Mouse (Mus musculus) CH12.LX (cell line): ENCODE measurements around the gene Sec22c. TPM values are rescaled to one million over a fixed set of nuclear protein-coding genes. Genes with fewer than 3 reads are reported as not detected.
A peak's percentile ranks its signal among the peaks of the same experiment; 100 is the strongest.

Experiments used
- DNase-seq: peaks from one replicate; pipeline ENCODE4 v3.0.0-alpha.2; 2013; ENCODE audit errors: extremely low read depth
- H3K27ac ChIP-seq: 2 replicates; pipeline ENCODE4 v1.5.1; 2012; ENCODE audit warnings: low read depth, mild to moderate bottlenecking, control low read depth, moderate library complexity; ENCODE audit not compliant: insufficient read depth
- H3K27me3 ChIP-seq: replicated peaks from 2 replicates; pipeline ENCODE3; 2012; ENCODE audit warnings: inconsistent platforms
- H3K36me3 ChIP-seq, 2 experiments: replicated peaks in 1 of 2; 2 replicates each; pipeline versions ENCODE3 to v1.6.1; 2012; ENCODE audit warnings: inconsistent platforms in 1 of 2, low read length in 1 of 2, mild to moderate bottlenecking in 1 of 2, mixed read lengths in 1 of 2, moderate library complexity in 1 of 2; ENCODE audit not compliant: control insufficient read depth in 1 of 2, insufficient read depth in 1 of 2
- H3K4me1 ChIP-seq, 2 experiments: 2 replicates each; pipeline ENCODE4 v1.6.1; 2012; ENCODE audit warnings: inconsistent platforms in 1 of 2, moderate library complexity in 1 of 2; ENCODE audit not compliant: insufficient read depth in 2 of 2, control insufficient read depth in 1 of 2
- H3K4me2 ChIP-seq: 2 replicates; pipeline ENCODE4 v1.6.1; 2012; ENCODE audit warnings: low read depth, mild to moderate bottlenecking, control low read depth; ENCODE audit not compliant: poor library complexity, insufficient read depth, severe bottlenecking
- H3K4me3 ChIP-seq, 3 experiments: fragments of 150-350 bp in 1 of 3; sonication (generic) in 1 of 3; replicated peaks in 1 of 3; 2 replicates each; pipeline versions ENCODE3 to v1.5.1; 2011 to 2012; ENCODE audit warnings: low read depth in 2 of 3, low read length in 2 of 3, mild to moderate bottlenecking in 2 of 3, moderate library complexity in 2 of 3, control low read depth in 1 of 3, improper control_type of control experiment in 1 of 3, inconsistent platforms in 1 of 3, mixed read lengths in 1 of 3; ENCODE audit not compliant: poor library complexity in 1 of 3
- H3K79me2 ChIP-seq: replicated peaks from 2 replicates; pipeline ENCODE4 v1.6.1; 2012; ENCODE audit warnings: mild to moderate bottlenecking, moderate library complexity; ENCODE audit not compliant: control insufficient read depth, poor library complexity, insufficient read depth, severe bottlenecking; ENCODE audit errors: extremely low read depth
- H3K9ac ChIP-seq: 2 replicates; pipeline ENCODE4 v1.6.1; 2012; ENCODE audit warnings: low read depth, mild to moderate bottlenecking, control low read depth, moderate library complexity; ENCODE audit not compliant: insufficient read depth
- H3K9me3 ChIP-seq: replicated peaks from 2 replicates; pipeline ENCODE3; 2012; ENCODE audit warnings: low read length, inconsistent platforms, mixed read lengths
- BHLHE40 ChIP-seq: IDR thresholded peaks from 2 replicates; pipeline ENCODE4 v1.6.1; 2011; ENCODE audit warnings: mild to moderate bottlenecking, low read depth, low read length, improper control_type of control experiment
- E2F4 ChIP-seq: IDR thresholded peaks from 2 replicates; pipeline ENCODE4 v1.6.1; 2011; ENCODE audit warnings: low read depth, low read length, improper control_type of control experiment; ENCODE audit not compliant: insufficient replicate concordance
- ELF1 ChIP-seq: IDR thresholded peaks from 2 replicates; pipeline ENCODE4 v1.6.1; 2014; ENCODE audit warnings: low read depth, mild to moderate bottlenecking, inconsistent platforms, low read length, improper control_type of control experiment
- ETS1 ChIP-seq: conservative IDR thresholded peaks from 2 replicates; pipeline ENCODE4 v1.6.1; 2012; ENCODE audit warnings: low read depth, mild to moderate bottlenecking, inconsistent platforms, low read length, improper control_type of control experiment, moderate library complexity
- GABPA ChIP-seq: IDR thresholded peaks from 2 replicates; pipeline ENCODE4 v1.6.1; 2012; ENCODE audit warnings: low read depth, low read length, improper control_type of control experiment, inconsistent platforms; ENCODE audit not compliant: insufficient replicate concordance
- HCFC1 ChIP-seq: IDR thresholded peaks from 2 replicates; pipeline ENCODE4 v1.6.1; 2012; ENCODE audit warnings: low read depth, mild to moderate bottlenecking, inconsistent platforms, low read length, improper control_type of control experiment
- KAT2A ChIP-seq: IDR thresholded peaks from 2 replicates; pipeline ENCODE4 v1.6.1; 2012; ENCODE audit warnings: low read length, improper control_type of control experiment, inconsistent platforms; ENCODE audit not compliant: insufficient replicate concordance
- MXI1 ChIP-seq: IDR thresholded peaks from 2 replicates; pipeline ENCODE4 v1.6.1; 2011; ENCODE audit warnings: mild to moderate bottlenecking, low read depth, low read length, improper control_type of control experiment
- NELFE ChIP-seq: IDR thresholded peaks from 2 replicates; pipeline ENCODE4 v1.6.1; 2011; ENCODE audit warnings: low read depth, low read length, improper control_type of control experiment
- POLR2A ChIP-seq: IDR thresholded peaks from 2 replicates; pipeline ENCODE4 v1.6.1; 2011; ENCODE audit warnings: low read depth, mild to moderate bottlenecking, improper control_type of control experiment, low read length
- RCOR1 ChIP-seq: conservative IDR thresholded peaks from 2 replicates; pipeline ENCODE4 v1.6.1; 2012; ENCODE audit warnings: low read depth, mild to moderate bottlenecking, inconsistent platforms, low read length, improper control_type of control experiment
- TCF12 ChIP-seq: IDR thresholded peaks from 2 replicates; pipeline ENCODE4 v1.6.1; 2014; ENCODE audit warnings: low read depth, mild to moderate bottlenecking, inconsistent platforms, low read length, improper control_type of control experiment
- dilution Hi-C: fragments of 300-500 bp; cut with MboI; formaldehyde crosslinking; loops from 2 replicates; pipeline ENCODE4 v1.14.3; 2020; ENCODE audit warnings: low sequenced_read_pairs; ENCODE audit not compliant: extremely low pct_unique_long_range_greater_than_20kb, extremely low pct_ligation_motif_present
- in situ Hi-C: fragments of 300-500 bp; cut with MboI; formaldehyde crosslinking; loops from 3 replicates; pipeline ENCODE4 v1.14.3; 2019; ENCODE audit warnings: low sequenced_read_pairs, low pct_ligation_motif_present, low pct_unique_long_range_greater_than_20kb, mixed read lengths
- polyA plus RNA-seq: library from polyadenylated mRNA; unstranded; fragments of >175 nt; gene quantifications from 2 replicates; pipeline ENCODE4 v1.2.1, GENCODE M21; 2012; ENCODE audit warnings: low read depth; ENCODE audit not compliant: insufficient read length
- total RNA-seq, 2 experiments: library from RNA; depleted of rRNA; stranded (reverse); fragments of 300-350 nt in 1 of 2; fragments of >200 nt in 1 of 2; gene quantifications; 2 replicates each; pipeline ENCODE4 v1.2.3; 2012 to 2014

Sec22c gene
- total and polyA plus RNA-seq, 3 experiments: 2.4 to 5.7 (median 4.0) TPM

- in situ Hi-C loops: no loop called here
- H3K27me3 ChIP-seq: peaks cover 73% of the 10 kb centered on the region
These were observed 41.2 kb downstream of the Sec22c start for GRCm38 (mm10) chr9:121664104-121664503.

GRCm38 (mm10) chr9:121663467-121663866 lies 41.8 kb downstream of the Sec22c start:
- H3K4me3 ChIP-seq: no peak overlapping the region
- H3K79me2 ChIP-seq: no peaks in the 10 kb centered on the region
- H3K4me1 ChIP-seq: peaks cover 0 to 27% of the 10 kb centered on the region in 2 experiments; a peak in 2 of 4 replicates
- H3K36me3 ChIP-seq: no peaks in the 10 kb centered on the region
- H3K9me3 ChIP-seq: no peaks in the 10 kb centered on the region
- H3K4me2 ChIP-seq: no peak overlapping the region
- peaks cover 68% of the 10 kb centered on the region for H3K27me3 ChIP-seq
- no peak overlapping the region for H3K27ac ChIP-seq
- no peak for TF ChIP-seq MXI1
- TF ChIP-seq ELF1: no peak
- no peak for TF ChIP-seq POLR2A
- TF ChIP-seq BHLHE40: no peak
- TF ChIP-seq ETS1: no peak
- TF ChIP-seq TCF12: no peak
- no peak for TF ChIP-seq GABPA
- in situ Hi-C loops: no loop called here
- dilution Hi-C loops: no loop called here
- no peak for DNase-seq
- no peak overlapping the region for H3K9ac ChIP-seq

More at GRCm38 (mm10) chr9:121664104-121664503, 41.2 kb downstream of the Sec22c start:
- H3K9me3 ChIP-seq: no peaks in the 10 kb centered on the region
- peaks cover 0 to 25% of the 10 kb centered on the region in 2 experiments; a peak in 2 of 4 replicates for H3K4me1 ChIP-seq
- H3K4me3 ChIP-seq: no peak overlapping the region
- TF ChIP-seq E2F4 (no peak), GABPA (no peak), RCOR1 (no peak), HCFC1 (no peak)
- H3K36me3 ChIP-seq: no peaks in the 10 kb centered on the region
- no peak for DNase-seq
- H3K9ac ChIP-seq: no peak overlapping the region
- no peaks in the 10 kb centered on the region for H3K79me2 ChIP-seq
- dilution Hi-C loops: no loop called here
- H3K4me2 ChIP-seq: no peak overlapping the region
- H3K27ac ChIP-seq: no peak overlapping the region

- no peak for DNase-seq
- peak overlapping the region; percentile 15; the same call in 1 of the 2 replicates for H3K4me2 ChIP-seq
- H3K4me3 ChIP-seq: no peak overlapping the region
- in situ Hi-C loops: no loop called here
- H3K4me1 ChIP-seq: peaks cover 0 to 34% of the 10 kb centered on the region in 2 experiments; a peak in 2 of 4 replicates
- no peak overlapping the region for H3K27ac ChIP-seq
- H3K9ac ChIP-seq: no peak overlapping the region
- dilution Hi-C loops: no loop called here
- H3K79me2 ChIP-seq: no peaks in the 10 kb centered on the region
- H3K9me3 ChIP-seq: no peaks in the 10 kb centered on the region
- H3K36me3 ChIP-seq: no peaks in the 10 kb centered on the region
- TF ChIP-seq KAT2A: no peak
- TF ChIP-seq E2F4: no peak
- TF ChIP-seq NELFE: no peak
- H3K27me3 ChIP-seq: peaks cover 34% of the 10 kb centered on the region
These were observed 45.5 kb downstream of the Sec22c start for GRCm38 (mm10) chr9:121659791-121660190.
